Mouse (Mus musculus): ENCODE measurements around the gene Dusp14. TPM values are rescaled to one million over a fixed set of nuclear protein-coding genes. Genes with fewer than 3 reads are reported as not detected.
A peak's percentile ranks its signal among the peaks of the same experiment; 100 is the strongest.

Gene Dusp14
- polyA plus RNA-seq, 1 experiment from 2014 or later = 8.8 TPM

DNA sequence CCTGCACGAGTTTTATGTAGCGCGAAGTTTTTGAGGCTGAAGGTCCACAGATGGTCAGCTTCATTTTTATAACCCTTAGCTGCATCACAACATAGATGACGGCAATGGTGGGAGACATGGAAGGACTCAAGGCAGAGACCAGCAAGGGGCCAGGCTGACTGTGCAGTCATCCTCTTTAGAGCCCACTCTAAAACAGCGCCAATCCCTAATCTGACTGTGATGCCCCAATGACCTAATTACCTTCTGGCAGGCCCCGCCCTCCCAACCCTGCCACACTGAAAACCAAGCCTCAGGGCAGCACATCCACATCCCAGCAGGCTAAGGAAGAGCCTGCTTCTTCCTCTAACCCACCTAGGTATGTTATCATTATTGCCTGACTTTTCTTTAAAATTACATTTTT lies 8.4 kb downstream of the Dusp14 start:
- Histone ChIP-seq H3K4me3 (ENCODE audit: low read depth, low read length) (no peak overlapping the region), H3K4me1 (ENCODE audit: control insufficient read depth, insufficient read depth, low read length) (no peaks in the 10 kb centered on the region), H3K27me3 (ENCODE audit: control insufficient read depth, insufficient read depth, low read length) (no peaks in the 10 kb centered on the region; the same call in 1 of the 2 replicates), H3K36me3 (ENCODE audit: control insufficient read depth, insufficient read depth, low read length) (no peaks in the 10 kb centered on the region), H3K9me3 (ENCODE audit: control insufficient read depth, low read length) (no peaks in the 10 kb centered on the region), H3K4me2 (no peak overlapping the region), H3K9ac (ENCODE audit: low read length) (no peak overlapping the region), H3K27ac (ENCODE audit: low read depth, low read length) (no peak overlapping the region)
- ATAC-seq (ENCODE audit: low FRiP score) = no peak
- WGBS = 80% methylated on average over 6 of the region's 6 CpGs
- no peak for DNase-seq (ENCODE audit: low spot score, missing footprints)

DNA sequence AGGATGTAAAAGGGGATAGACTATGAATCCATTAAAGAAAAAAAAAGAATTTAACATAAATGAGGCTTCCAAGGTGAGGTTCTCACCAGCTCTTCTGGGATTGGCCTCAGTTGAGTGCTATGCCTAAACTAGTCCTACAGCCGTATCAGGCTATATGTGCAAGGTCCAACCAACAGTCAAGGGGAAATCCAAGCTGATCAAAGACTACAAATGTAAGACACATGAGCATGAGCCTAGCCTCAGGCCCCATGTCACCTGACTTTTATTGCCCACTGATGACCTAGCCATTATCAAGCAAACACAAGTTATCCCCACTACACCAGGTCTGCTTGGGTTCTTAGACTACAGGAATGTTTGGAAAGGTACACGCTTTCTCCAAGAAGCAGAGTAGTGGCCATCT lies 9.3 kb downstream of the Dusp14 start:
- no peaks in the 10 kb centered on the region for H3K27me3 ChIP-seq (ENCODE audit: control insufficient read depth, insufficient read depth, low read length)
- no peaks in the 10 kb centered on the region for H3K4me1 ChIP-seq (ENCODE audit: control insufficient read depth, insufficient read depth, low read length)
- no peak overlapping the region for H3K9ac ChIP-seq (ENCODE audit: low read length)
- no peak overlapping the region for H3K4me3 ChIP-seq (ENCODE audit: low read depth, low read length)
- DNase-seq (ENCODE audit: low spot score, missing footprints) (no peak), ATAC-seq (ENCODE audit: low FRiP score) (no peak)
- H3K9me3 ChIP-seq (ENCODE audit: control insufficient read depth, low read length) = no peaks in the 10 kb centered on the region
- H3K27ac ChIP-seq (ENCODE audit: low read depth, low read length) = no peak overlapping the region
- 94% methylated on average over 2 of the region's 2 CpGs for WGBS
- H3K4me2 ChIP-seq = no peak overlapping the region
- no peaks in the 10 kb centered on the region for H3K36me3 ChIP-seq (ENCODE audit: control insufficient read depth, insufficient read depth, low read length)

DNA sequence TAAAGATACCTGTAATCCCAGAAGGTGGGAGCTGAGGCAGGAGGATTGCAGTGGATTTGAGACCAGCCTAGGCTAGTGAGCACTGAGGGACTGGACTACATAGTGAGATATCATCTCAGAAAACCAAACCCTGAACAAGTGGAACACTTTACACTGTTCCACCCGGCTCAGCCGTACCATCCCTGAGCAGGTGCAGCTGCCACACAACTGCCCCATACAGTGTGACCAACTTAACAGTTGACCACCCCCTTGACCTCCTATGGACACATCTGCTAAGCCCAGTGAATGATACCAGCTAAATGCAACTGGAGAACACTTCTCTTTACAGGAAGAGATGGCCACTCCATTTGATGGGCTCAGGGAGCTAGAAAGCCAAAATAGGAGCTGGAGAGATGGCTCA lies 11.6 kb downstream of the Dusp14 start:
- no peaks in the 10 kb centered on the region for H3K27me3 ChIP-seq (ENCODE audit: control insufficient read depth, insufficient read depth, low read length)
- H3K4me2 ChIP-seq = no peak overlapping the region
- no peaks in the 10 kb centered on the region for H3K36me3 ChIP-seq (ENCODE audit: control insufficient read depth, insufficient read depth, low read length)
- no peak for ATAC-seq (ENCODE audit: low FRiP score)
- H3K27ac ChIP-seq (ENCODE audit: low read depth, low read length) = no peak overlapping the region
- no peak overlapping the region for H3K9ac ChIP-seq (ENCODE audit: low read length)
- WGBS = 96% methylated on average over 2 of the region's 2 CpGs
- H3K4me1 ChIP-seq (ENCODE audit: control insufficient read depth, insufficient read depth, low read length) = no peaks in the 10 kb centered on the region
- DNase-seq (ENCODE audit: low spot score, missing footprints) = no peak
- no peaks in the 10 kb centered on the region for H3K9me3 ChIP-seq (ENCODE audit: control insufficient read depth, low read length)
- no peak overlapping the region for H3K4me3 ChIP-seq (ENCODE audit: low read depth, low read length)

DNA sequence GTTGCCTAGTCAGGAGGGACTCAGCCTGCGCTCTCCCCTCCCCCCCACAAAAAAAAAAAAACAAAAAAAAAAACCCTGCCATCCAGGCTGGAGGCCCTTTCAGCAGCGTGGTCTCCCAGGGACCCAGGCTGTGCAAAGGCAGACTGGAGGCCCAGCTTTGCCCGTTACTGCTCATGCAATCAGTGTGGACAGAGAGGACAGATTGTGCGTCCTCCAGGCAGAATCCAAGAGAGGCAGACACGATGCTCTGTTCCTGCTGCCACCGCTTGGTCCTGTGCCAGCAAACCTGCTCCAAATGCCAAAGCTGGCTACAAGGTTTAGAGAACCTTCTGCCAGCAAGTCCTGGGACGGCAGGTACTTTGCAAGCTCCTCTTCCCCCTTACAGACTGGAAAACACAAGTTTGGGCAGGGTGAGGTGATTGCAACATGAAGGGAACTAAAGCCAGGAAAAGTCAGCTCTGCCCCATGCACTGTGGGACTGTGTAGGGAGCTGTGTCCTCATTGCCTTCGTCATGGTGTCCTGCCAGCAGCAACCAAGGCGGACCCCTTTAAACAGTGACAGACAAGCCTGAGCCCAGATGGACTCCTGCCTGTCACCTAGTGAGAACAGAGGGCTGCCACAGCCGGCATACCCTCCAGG lies 15.4 kb downstream of the Dusp14 start:
- H3K4me2 ChIP-seq = no peak overlapping the region
- ATAC-seq (ENCODE audit: low FRiP score) = no peak

DNA sequence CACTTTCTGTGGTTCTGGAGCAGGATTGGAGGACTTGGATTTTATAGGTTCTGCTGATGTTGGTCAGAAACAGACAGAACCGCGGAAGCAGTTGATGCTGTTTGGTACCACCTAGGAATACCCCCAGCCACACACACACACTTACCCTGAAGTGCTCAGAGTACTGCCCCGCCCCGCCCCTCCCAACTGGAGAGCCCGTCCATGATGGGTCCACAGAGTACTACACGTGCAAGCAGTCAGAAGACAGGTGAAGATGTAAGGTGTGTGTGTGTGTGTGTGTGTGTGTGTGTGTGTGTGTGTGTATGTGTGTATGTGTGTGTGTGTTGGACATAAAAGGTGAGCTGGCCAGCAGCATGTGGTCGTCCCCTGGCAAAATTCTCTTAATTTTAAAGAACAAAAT lies 16.0 kb downstream of the Dusp14 start:
- no peak overlapping the region for H3K4me3 ChIP-seq (ENCODE audit: low read depth, low read length)
- H3K27ac ChIP-seq (ENCODE audit: low read depth, low read length) = no peak overlapping the region
- H3K9me3 ChIP-seq (ENCODE audit: control insufficient read depth, low read length) = no peaks in the 10 kb centered on the region
- no peak for ATAC-seq (ENCODE audit: low FRiP score)
- DNase-seq (ENCODE audit: low spot score, missing footprints) = no peak
- H3K27me3 ChIP-seq (ENCODE audit: control insufficient read depth, insufficient read depth, low read length) = no peaks in the 10 kb centered on the region
- no peaks in the 10 kb centered on the region for H3K36me3 ChIP-seq (ENCODE audit: control insufficient read depth, insufficient read depth, low read length)
- H3K4me2 ChIP-seq = no peak overlapping the region
- peaks cover 4% of the 10 kb centered on the region; the same call in 1 of the 2 replicates for H3K4me1 ChIP-seq (ENCODE audit: control insufficient read depth, insufficient read depth, low read length)
- 83% methylated on average over 7 of the region's 7 CpGs for WGBS
- H3K9ac ChIP-seq (ENCODE audit: low read length) = no peak overlapping the region

More for the DNA sequence above, 15.4 kb downstream of the Dusp14 start:
- Histone ChIP-seq H3K4me3 (ENCODE audit: low read depth, low read length) (no peak overlapping the region), H3K9me3 (ENCODE audit: control insufficient read depth, low read length) (no peaks in the 10 kb centered on the region), H3K36me3 (ENCODE audit: control insufficient read depth, insufficient read depth, low read length) (no peaks in the 10 kb centered on the region), H3K9ac (ENCODE audit: low read length) (no peak overlapping the region), H3K4me1 (ENCODE audit: control insufficient read depth, insufficient read depth, low read length) (peaks cover 1% of the 10 kb centered on the region; the same call in 1 of the 2 replicates), H3K27me3 (ENCODE audit: control insufficient read depth, insufficient read depth, low read length) (no peaks in the 10 kb centered on the region), H3K27ac (ENCODE audit: low read depth, low read length) (no peak overlapping the region)
- no peak for DNase-seq (ENCODE audit: low spot score, missing footprints)
- WGBS = 72% methylated on average over 10 of the region's 10 CpGs

DNA sequence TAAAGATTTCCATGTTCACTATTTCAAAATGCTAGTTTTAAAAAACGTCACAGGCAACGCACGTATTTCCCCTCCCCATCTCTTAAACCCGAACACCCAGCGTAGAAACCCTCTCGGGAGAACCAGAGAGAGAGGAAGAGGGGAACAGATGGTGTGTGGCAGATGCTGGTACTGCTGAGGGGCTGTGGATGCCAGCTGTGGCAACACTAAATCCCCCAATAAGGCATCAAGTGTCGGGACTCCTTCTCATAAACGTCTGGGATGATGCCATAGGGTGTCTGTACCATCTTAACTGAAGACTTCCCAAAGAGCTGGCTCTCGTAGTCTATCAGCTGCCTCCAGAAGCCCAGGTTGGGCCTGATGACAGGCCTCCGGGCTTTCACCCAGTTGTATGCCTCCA lies 20.6 kb downstream of the Dusp14 start:
- Histone ChIP-seq H3K9ac (ENCODE audit: low read length) (no peak overlapping the region), H3K27me3 (ENCODE audit: control insufficient read depth, insufficient read depth, low read length) (no peaks in the 10 kb centered on the region), H3K4me3 (ENCODE audit: low read depth, low read length) (no peak overlapping the region), H3K4me2 (no peak overlapping the region), H3K9me3 (ENCODE audit: control insufficient read depth, low read length) (no peaks in the 10 kb centered on the region), H3K4me1 (ENCODE audit: control insufficient read depth, insufficient read depth, low read length) (peaks cover 16% of the 10 kb centered on the region), H3K27ac (ENCODE audit: low read depth, low read length) (no peak overlapping the region), H3K36me3 (ENCODE audit: control insufficient read depth, insufficient read depth, low read length) (no peaks in the 10 kb centered on the region)
- DNase-seq (ENCODE audit: low spot score, missing footprints) (no peak), ATAC-seq (ENCODE audit: low FRiP score) (no peak)
- 81% methylated on average over 10 of the region's 10 CpGs for WGBS

DNA sequence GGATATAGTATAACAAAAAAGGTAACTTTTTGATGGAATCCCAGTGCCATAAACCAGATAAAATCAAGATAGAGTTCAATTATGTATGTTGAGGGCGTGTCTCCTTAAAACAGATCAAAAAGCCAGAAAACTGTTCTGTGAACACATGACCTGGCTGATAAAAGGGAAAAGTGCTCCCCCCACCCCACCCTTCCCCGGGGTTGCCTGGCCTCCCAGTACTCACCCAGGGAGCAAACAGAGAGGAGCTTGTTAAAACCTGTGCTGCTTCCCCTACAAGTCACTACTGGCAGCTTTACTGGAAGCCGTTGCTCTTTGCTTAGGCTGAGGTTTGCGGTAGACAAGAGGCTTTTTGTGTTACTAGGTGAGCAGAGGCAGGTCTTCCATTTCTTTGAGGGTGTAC lies 21.8 kb downstream of the Dusp14 start:
- peaks cover 26% of the 10 kb centered on the region for H3K4me1 ChIP-seq (ENCODE audit: control insufficient read depth, insufficient read depth, low read length)
- H3K9me3 ChIP-seq (ENCODE audit: control insufficient read depth, low read length) = no peaks in the 10 kb centered on the region
- H3K4me2 ChIP-seq = no peak overlapping the region
- DNase-seq (ENCODE audit: low spot score, missing footprints) = no peak
- no peak overlapping the region for H3K4me3 ChIP-seq (ENCODE audit: low read depth, low read length)
- 81% methylated on average over 4 of the region's 4 CpGs for WGBS
- no peak for ATAC-seq (ENCODE audit: low FRiP score)
- no peaks in the 10 kb centered on the region for H3K27me3 ChIP-seq (ENCODE audit: control insufficient read depth, insufficient read depth, low read length)
- no peaks in the 10 kb centered on the region for H3K36me3 ChIP-seq (ENCODE audit: control insufficient read depth, insufficient read depth, low read length)
- no peak overlapping the region for H3K9ac ChIP-seq (ENCODE audit: low read length)
- H3K27ac ChIP-seq (ENCODE audit: low read depth, low read length) = no peak overlapping the region

DNA sequence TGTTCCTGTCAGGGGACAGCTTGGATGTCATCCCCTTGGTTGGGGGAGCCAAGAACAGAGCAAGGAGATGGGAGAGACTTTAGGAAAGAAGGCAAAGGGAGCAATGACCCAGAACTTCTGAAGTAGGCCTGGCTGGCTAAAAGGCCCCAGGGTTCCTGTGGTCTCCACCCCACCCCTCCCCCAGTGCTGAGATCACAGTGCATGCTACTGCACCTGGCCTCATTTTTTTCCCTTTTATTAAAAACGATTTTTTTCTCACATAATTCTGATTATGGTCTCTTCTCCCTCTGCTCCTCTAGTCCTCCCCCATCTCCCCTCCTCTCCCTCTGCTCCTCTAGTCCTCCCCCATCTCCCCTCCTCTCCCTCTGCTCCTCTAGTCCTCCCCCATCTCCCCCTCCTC lies 24.1 kb downstream of the Dusp14 start:
- H3K36me3 ChIP-seq (ENCODE audit: control insufficient read depth, insufficient read depth, low read length) = 0 out of 2 replicates have a peak, but pooled peaks cover 2% of the 10 kb centered on the region
- H3K9me3 ChIP-seq (ENCODE audit: control insufficient read depth, low read length) = no peaks in the 10 kb centered on the region
- DNase-seq (ENCODE audit: low spot score, missing footprints) (no peak), ATAC-seq (ENCODE audit: low FRiP score) (no peak)
- H3K27ac ChIP-seq (ENCODE audit: low read depth, low read length) = no peak overlapping the region
- 41% methylated on average over 1 of the region's 1 CpGs for WGBS
- no peak overlapping the region for H3K9ac ChIP-seq (ENCODE audit: low read length)
- H3K4me1 ChIP-seq (ENCODE audit: control insufficient read depth, insufficient read depth, low read length) = peaks cover 26% of the 10 kb centered on the region
- no peaks in the 10 kb centered on the region; the same call in 1 of the 2 replicates for H3K27me3 ChIP-seq (ENCODE audit: control insufficient read depth, insufficient read depth, low read length)
- H3K4me3 ChIP-seq (ENCODE audit: low read depth, low read length) = no peak overlapping the region
- no peak overlapping the region for H3K4me2 ChIP-seq

DNA sequence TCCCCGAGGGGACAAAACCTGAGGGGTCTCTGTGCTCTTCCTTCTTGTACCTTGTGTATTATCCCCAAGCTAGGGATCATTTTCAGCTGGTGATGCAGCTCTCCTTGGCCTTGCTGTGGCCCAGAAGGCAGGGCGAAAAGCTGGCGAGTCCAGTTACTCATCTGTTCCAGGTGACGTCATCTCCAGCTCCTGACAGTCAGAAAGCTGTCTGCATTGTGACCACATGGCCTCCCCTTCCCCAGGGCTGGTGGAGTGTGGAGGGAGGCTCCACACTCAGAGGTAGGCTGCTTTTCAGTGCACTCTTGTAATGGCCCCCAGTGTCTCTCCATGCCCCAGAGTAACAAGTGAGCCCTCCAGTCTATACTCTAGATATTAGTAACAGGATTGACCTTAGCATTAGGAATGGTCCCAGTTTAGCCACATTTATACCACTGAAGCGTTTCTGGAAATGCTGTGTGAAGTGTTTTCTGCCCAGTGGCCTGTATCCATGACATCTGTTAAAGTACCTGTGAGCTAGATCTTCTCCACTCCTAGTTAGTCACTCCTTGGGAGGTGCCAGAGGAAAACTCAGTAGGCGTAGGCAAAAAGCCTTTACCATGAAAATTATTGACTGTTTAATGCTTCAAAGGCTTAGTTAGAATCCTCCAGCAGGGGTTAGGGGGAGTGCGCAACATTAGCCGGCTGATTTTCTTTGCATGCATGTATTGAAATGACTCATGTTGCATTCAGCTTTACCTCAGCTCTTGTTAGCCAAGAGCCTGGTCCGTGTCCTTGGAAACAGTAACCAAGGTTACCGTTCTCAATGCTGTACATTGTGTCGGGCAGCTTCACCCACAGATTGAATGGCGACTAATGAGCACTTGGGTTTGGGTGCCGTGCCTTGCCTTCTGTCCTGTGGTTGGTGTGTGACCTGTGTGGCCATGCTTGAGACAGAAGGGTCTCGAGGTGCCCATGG lies 26.0 kb downstream of the Dusp14 start:
- peak; percentile 92 for ATAC-seq (ENCODE audit: low FRiP score)
- H3K36me3 ChIP-seq (ENCODE audit: control insufficient read depth, insufficient read depth, low read length) = 0 out of 2 replicates have a peak, but pooled peaks cover 4% of the 10 kb centered on the region
- H3K4me2 ChIP-seq = peak overlapping the region; percentile 6; the same call in 1 of the 2 replicates
- peaks cover 23% of the 10 kb centered on the region for H3K4me1 ChIP-seq (ENCODE audit: control insufficient read depth, insufficient read depth, low read length)
- H3K27ac ChIP-seq (ENCODE audit: low read depth, low read length) = peak overlapping the region; percentile 52
- peaks cover 2% of the 10 kb centered on the region; the same call in 1 of the 2 replicates for H3K27me3 ChIP-seq (ENCODE audit: control insufficient read depth, insufficient read depth, low read length)
- no peak overlapping the region; the same call in 1 of the 2 replicates for H3K9ac ChIP-seq (ENCODE audit: low read length)
- H3K4me3 ChIP-seq (ENCODE audit: low read depth, low read length) = no peak overlapping the region
- no peaks in the 10 kb centered on the region for H3K9me3 ChIP-seq (ENCODE audit: control insufficient read depth, low read length)
- DNase-seq (ENCODE audit: low spot score, missing footprints) = peak; percentile 98
- 29% methylated on average over 14 of the region's 14 CpGs for WGBS

Data from midbrain, embryonic 11.5 days (tissue).